Mouse (Mus musculus) ZHBTc4 (cell line): ENCODE results near the gene Rtp1.

Experiments used
- DNase-seq: peaks from one replicate; pipeline ENCODE4 v3.0.0-alpha.2; 2011; ENCODE audit warnings: low read depth, low spot score

Gene Rtp1

GRCm38 (mm10) chr16:23428647-23429319, at the start of gene Rtp1:
TSS of gene Rtp1 (plus strand) at chr16:23429133.
- DNase-seq, result no peak

- no peak for DNase-seq
These were observed 49.2 kb upstream of the Rtp1 start for GRCm38 (mm10) chr16:23379536-23380230.

DNA sequence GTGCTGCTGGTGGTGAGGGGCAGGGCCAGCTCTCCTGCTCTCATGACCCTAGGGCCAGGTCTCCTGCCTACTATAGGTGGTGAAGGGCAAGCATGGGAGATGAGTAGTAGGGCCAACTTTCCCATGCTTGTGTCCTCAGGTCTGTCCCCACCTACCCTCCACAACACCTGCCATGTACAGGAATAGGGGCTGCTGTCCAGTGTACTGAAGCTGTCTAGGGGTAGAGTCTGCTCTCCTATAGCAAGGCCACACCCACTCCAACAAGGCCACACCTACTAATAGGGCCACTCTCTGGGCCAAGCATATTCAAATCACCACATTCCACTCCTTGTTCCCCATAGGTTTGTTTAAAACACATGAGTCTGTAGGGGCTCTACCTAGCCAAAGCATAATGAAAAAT, 44.6 kb upstream of the Rtp1 start:
- DNase-seq, result peak; percentile 34

GRCm38 (mm10) chr16:23397931-23398330, 31.0 kb upstream of the Rtp1 start:
- DNase-seq, result no peak

DNA sequence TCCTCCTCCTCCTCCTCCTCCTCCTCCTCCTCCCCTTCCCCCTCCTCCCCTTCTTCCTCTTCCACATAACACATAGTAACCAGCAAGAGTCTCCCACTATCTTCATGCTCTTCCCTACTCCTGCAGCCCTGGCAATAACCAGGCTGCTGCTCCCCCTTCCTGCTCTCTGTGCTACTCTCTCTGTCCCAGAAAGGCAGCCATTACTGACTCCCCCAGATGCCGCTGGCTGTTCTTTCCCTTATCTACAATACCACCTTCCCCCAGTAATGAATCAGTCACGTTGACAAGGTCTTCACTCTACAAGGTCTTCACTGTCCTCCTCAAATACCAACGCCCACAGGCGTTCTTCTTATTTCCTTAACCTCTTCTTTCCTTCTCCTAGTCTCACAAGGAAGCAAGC, 27.5 kb upstream of the Rtp1 start:
- no peak for DNase-seq

DNA sequence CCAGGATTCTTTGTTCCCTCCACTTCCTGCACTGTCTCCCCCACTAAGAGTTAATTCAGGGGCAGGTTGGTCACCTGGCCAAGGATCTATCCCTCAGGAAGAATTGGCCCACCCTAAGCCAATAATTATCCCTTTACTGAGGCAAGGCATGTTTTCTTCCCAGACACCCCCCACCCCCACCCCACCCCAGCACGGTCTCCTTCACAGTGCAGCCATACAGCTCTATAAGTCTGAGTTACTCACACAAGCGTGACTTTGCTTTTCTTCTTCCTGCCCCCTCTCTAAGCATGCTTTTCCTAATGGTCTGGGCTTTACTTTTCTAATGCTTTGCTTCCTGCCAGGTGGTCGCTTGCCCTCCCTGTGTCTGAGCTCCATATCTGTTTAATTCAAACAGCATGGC, 27.0 kb upstream of the Rtp1 start:
- no peak for DNase-seq

GRCm38 (mm10) chr16:23403008-23403755, 25.8 kb upstream of the Rtp1 start:
- peak; percentile 85 for DNase-seq

DNA sequence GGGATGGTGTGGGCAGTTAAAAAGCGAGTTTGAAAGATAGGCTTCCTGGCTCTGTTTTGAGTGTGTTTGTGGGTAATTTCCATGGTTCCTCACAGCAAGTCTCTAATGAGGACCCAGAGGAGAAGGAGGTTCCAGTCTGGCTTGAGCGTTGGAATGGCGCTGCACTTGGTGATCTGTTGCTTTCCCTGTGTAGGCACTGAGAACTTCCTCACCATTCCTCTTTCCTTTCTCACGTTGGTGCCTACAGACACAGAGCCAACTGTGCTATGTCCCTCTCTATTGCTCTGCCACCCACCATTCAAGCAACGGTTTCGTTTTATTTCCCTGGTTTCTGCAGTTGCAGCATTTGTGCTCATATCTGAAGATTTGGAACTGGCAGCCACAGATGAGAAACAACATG, 16.0 kb upstream of the Rtp1 start:
- DNase-seq, result no peak

DNA sequence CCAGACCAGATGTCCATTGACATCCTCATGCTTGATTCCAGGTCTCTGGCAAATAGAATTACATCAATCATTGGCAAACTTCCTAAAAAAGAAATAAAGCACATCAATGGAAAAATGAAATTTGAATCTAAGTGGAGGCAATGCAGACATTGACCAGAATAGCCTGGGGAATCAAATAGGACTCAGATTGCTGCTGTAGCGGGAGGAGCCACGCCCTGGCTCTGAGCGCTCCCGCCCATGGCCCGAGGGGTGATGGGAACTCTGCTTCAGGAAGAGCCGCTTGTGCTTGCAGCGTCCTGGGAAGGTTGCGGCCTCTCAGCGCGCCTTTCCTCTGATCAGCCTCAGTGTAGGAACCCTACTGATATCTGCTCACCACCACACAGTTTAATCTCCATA, 12.7 kb upstream of the Rtp1 start:
- DNase-seq, result peak; percentile 91

GRCm38 (mm10) chr16:23416657-23417293, 12.2 kb upstream of the Rtp1 start:
- DNase-seq, result peak; percentile 85

DNA sequence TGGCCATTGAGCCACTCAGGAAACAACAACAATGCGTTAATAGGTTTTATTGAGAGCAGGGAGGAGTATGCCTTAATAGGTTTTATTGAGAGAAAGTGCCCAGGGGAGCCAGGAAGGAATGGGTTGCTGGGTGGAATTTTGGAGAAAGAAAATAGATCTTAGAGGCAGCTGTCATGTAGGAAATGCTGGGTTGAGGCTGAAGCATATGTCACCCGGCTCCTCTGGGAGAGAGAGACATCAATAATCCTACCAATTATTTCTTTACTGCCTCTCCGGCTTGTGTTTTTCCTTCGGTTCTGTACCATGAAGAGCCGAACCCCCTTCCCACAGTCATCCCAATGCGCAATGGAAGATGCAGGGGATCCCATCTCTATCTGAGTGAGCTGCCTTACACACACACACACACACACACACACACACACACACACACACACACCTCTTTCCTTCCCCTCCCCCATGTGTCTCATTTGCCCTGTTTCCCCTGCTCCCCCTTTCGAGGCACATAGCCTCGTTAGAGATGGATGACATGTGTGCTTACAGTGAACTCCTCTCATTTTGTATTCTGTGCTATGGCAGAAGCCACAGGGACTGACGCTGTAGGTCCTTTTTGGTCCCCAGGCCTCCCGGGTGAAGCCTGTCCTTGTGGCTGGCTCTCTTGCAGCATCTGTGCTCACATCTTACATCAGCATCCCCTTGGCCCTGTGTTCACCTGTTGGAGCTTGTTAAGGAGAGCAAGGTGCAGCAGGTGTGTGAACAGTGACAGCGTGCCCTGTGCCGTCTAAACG, 11.3 kb upstream of the Rtp1 start:
- DNase-seq, result no peak

DNA sequence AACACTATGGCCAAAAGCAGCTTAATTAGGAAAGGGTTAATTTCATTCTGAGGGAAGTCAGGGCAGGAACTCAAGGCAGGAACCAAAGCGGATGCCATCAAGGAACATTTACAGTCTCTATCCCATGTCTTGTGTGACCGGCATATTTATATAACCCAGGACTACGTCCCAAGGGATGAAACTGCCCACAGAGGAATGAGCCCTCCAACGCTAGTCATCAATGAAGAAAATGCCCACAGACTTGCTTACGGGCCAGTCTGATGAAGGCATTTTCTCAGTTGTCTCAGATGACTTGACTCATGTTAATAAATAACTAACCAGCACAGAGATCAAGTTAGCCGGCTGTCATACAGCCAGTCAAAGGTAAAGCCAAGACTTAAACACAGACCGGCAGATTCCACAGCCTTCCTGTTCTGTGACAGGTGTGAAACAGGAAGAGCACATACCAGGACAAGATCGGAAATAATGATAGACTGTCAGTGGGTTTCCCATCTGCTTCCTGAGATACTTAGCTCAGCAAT, 9.3 kb upstream of the Rtp1 start:
- DNase-seq, result no peak

- no peak for DNase-seq
These were observed 5.1 kb upstream of the Rtp1 start for GRCm38 (mm10) chr16:23423825-23424224.

GRCm38 (mm10) chr16:23427701-23428100, 1.2 kb upstream of the Rtp1 start:
- no peak for DNase-seq

DNA sequence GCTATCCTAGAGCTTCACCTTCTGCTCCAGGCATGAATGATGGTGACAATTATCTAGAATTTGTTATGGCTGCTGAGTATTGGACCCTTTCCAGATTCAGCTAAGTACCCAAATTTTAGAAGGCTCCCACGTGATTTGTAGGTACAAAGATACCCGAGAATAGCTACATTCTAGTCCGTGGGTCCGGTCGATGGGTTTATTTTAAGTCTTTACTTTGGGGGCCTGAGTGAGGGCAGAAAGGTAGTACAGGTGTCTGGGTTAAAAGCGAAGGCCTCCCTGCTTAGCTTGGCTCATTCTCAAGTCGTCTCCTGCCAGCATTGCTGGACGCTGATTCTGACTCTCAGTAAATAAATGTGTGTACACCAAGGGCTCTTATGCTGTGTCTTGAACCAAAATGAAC, 1.1 kb downstream of the Rtp1 start:
- no peak for DNase-seq

DNA sequence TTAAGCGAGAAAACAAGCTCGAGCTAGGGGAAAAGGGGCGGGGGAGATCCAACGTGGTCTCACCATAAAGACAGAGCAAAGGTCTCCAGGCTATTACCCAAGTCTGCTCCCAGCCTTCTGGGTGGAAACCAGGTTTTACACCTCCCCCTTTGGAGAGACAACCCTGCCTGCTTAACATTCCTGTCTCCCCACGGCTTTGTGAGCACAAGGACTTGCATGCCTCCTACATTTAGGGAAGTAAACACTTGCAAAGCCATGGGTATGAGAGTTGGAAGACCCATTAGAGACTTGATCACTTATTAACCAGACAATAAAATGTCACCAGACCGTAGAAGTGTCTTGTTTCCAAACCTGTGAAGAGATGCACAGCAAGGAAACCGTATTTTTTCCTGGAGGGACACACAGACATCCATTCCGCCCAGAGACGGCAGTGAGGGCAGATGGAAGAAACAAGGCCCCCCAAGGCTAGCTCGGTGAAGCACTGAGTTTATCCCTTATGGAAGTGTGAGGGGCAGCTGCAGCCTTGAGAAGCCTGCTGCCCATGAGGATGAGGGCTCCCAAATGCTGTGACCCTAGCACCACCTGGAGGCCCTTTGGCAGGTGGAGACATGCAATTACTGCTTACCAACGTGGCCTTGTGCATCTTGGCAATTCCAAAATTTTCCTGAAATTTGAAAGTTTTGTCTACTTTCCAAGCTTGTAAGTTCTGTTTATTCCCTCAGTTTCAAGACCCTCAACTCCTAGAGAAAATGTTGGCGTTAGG, 8.7 kb downstream of the Rtp1 start:
- DNase-seq, result peak; percentile 27

DNA sequence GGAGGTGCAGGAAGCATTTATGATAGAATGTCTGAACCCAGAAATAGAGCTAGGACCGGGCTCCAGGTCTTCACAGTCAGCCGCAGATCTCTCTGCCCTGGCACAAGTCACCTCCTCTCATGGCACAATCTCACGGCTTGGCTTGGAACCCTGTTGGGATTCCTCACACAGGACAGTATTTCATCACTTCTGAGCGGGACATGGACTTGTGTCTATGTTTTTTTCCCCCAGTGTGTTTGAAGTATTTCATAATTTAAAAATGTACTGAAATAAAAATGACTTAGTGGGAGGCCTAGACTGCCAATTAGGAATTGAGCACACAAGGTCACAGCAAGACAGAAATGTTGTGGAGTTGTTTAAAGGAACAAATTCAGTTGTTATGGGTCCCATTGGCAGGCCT, 15.3 kb downstream of the Rtp1 start:
- DNase-seq, result no peak

DNA sequence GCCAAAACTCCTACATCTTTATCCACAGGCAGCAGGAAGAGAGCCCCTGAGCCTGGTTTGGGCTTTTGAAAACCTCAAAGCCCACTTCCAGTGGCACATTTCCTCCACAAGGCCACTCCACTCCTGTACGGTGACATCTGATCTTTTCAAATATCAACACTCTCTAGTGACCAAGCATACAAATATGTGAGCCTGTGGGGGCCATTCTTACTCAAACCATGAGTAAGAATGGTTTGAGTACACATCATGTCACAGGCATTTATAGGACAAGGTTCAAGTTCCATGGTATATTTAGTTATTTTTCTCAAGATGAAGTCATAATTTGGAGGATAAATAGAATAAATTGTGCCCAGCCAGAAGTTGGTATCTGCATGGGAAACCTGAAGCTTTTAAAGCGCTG, 21.0 kb downstream of the Rtp1 start:
- no peak for DNase-seq

DNA sequence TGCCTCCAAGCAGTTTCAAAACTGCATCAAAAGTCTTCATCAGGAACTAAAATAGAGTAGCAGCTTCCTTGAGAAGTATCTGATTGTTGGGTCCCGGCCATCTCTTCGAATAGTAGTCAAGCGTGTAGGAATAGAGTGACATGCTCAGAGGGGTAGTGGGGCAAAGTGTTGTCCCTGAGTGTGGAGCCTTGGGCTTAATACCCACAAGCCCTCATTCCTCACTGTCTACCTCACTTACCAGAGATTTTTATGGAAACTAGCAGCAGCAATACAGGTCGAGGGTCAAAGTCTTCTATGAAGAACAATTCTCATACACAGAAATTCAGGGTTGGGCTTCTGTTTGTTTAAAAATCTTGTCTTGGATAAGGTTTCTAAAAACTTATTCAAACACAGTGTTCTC, 21.9 kb downstream of the Rtp1 start:
- DNase-seq, result no peak

GRCm38 (mm10) chr16:23452476-23452875, 23.5 kb downstream of the Rtp1 start:
- DNase-seq, result peak; percentile 75

DNA sequence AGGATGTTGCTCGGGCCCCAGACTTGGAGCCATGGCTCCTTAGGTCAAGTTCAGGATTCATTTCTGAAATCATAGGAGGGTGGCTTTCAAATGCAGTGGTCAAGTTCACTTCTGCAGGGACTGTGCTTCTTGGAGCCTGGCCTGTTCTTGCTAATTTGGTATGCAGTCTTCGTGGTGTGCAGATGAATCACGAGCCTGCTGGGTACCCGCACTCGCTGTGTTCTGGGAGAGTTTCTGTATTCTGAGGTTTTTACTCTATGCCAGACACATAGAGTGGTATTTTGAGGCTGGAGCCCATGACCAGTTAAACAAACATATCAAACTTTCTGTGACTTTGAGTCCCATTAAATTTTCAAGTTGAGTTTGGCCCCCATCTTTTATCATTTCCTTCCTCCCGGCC, 25.4 kb downstream of the Rtp1 start:
- DNase-seq, result no peak
